In genomic region chr16:29204875-29205274, GRCm38 (mm10) we compare ENCODE assay signal across 18 mouse cellular contexts. TPM values are rescaled to one million over a fixed set of nuclear protein-coding genes. Genes with fewer than 3 reads are reported as not detected.
DNase-seq lines count a peak whose midpoint lies in the region; ATAC-seq lines count a peak whose summit lies in the region.
"Had no signal": no experiment of that assay in that cellular context is flagged by ENCODE, and none has a peak within 500 bp of the region (broad histone marks: within the 10 kb centered on the region; RNA-seq: fewer than 3 reads in every experiment).

No protein-coding gene starts in this region.

- H3K4me1 ChIP-seq in hindbrain, embryonic 14.5 days (replicated peaks; ENCODE audit: control insufficient read depth, insufficient read depth, low read length) = peaks cover 17% of the 10 kb centered on the region; the same call in 1 of the 2 replicates
- peaks cover 5% of the 10 kb centered on the region; the same call in 1 of the 2 replicates for H3K4me1 ChIP-seq in hindbrain, embryonic 12.5 days
- no peaks in the 10 kb centered on the region for H3K4me1 ChIP-seq in neural tube, embryonic 14.5 days (ENCODE audit: control insufficient read depth, insufficient read depth, low read length)
- H3K4me1 ChIP-seq: midbrain, embryonic 12.5 days had no signal

- H3K9me3 ChIP-seq in hindbrain, embryonic 14.5 days (ENCODE audit: control insufficient read depth, low read length) = no peaks in the 10 kb centered on the region
- no peaks in the 10 kb centered on the region for H3K9me3 ChIP-seq in hindbrain, embryonic 12.5 days (replicated peaks)
- no peaks in the 10 kb centered on the region for H3K9me3 ChIP-seq in neural tube, embryonic 14.5 days (ENCODE audit: control insufficient read depth, low read length)
- H3K9me3 ChIP-seq: intestine, embryonic 15.5 days; midbrain, embryonic 12.5 days had no signal

- no peaks in the 10 kb centered on the region for H3K36me3 ChIP-seq in hindbrain, embryonic 14.5 days (replicated peaks; ENCODE audit: control insufficient read depth, insufficient read depth)
- H3K36me3 ChIP-seq in hindbrain, embryonic 12.5 days = no peaks in the 10 kb centered on the region
- no peaks in the 10 kb centered on the region for H3K36me3 ChIP-seq in neural tube, embryonic 14.5 days (ENCODE audit: control insufficient read depth, insufficient read depth, low read length)
- H3K36me3 ChIP-seq: G1E; intestine, embryonic 15.5 days; midbrain, embryonic 12.5 days had no signal

- H3K4me2 ChIP-seq in hindbrain, embryonic 14.5 days (replicated peaks) = no peak overlapping the region
- H3K4me2 ChIP-seq in hindbrain, embryonic 12.5 days (replicated peaks) = no peak overlapping the region
- H3K4me2 ChIP-seq in neural tube, embryonic 14.5 days (ENCODE audit: low read depth, low read length) = no peak overlapping the region
- H3K4me2 ChIP-seq: intestine, embryonic 15.5 days; midbrain, embryonic 12.5 days had no signal

- DNase-seq in hindbrain, embryonic 14.5 days (ENCODE audit: low spot score) = peak; percentile 55
- DNase-seq in neural tube, embryonic 10.5 days (ENCODE audit: extremely low spot score, low spot score) = no peak
- DNase-seq in left cerebral cortex, postnatal 36 days (ENCODE audit: low spot score in 2 of 2) = peak; percentile 40 to 41
- DNase-seq in right cerebral cortex, postnatal 4 days = peak; percentile 56
- no peak for DNase-seq in gastrocnemius, postnatal 25 days
- no peak for DNase-seq in cerebellum, adult 11-12 months
- DNase-seq: cerebellum, postnatal 25 days had no signal

- H3K27ac ChIP-seq in hindbrain, embryonic 14.5 days = peak overlapping the region; percentile 14; the same call in 1 of the 2 replicates
- no peak overlapping the region for H3K27ac ChIP-seq in hindbrain, embryonic 12.5 days
- H3K27ac ChIP-seq in neural tube, embryonic 14.5 days (ENCODE audit: low read depth, low read length) = no peak overlapping the region
- H3K27ac ChIP-seq: intestine, embryonic 15.5 days; midbrain, embryonic 12.5 days; stomach, postnatal 0 days had no signal

- intact Hi-C loops in left cerebral cortex, postnatal 36 days (cut with DNase I) = no loop called here

- 60% methylated on average over 7 of the region's 7 CpGs for whole genome bisulfite sequencing in hindbrain, embryonic 14.5 days
- WGBS in hindbrain, embryonic 12.5 days = 80% methylated on average over 7 of the region's 7 CpGs
- WGBS in neural tube, embryonic 14.5 days = 49% methylated on average over 7 of the region's 7 CpGs

- no peaks in the 10 kb centered on the region for H3K27me3 ChIP-seq in hindbrain, embryonic 14.5 days (ENCODE audit: control insufficient read depth, insufficient read depth, low read length)
- H3K27me3 ChIP-seq in hindbrain, embryonic 12.5 days = peaks cover 11% of the 10 kb centered on the region
- no peaks in the 10 kb centered on the region for H3K27me3 ChIP-seq in neural tube, embryonic 14.5 days (ENCODE audit: control insufficient read depth, insufficient read depth, low read length)

- peak; percentile 60; the same call in 1 of the 2 replicates for ATAC-seq in hindbrain, embryonic 14.5 days (ENCODE audit: low FRiP score)
- no peak for ATAC-seq in hindbrain, embryonic 12.5 days (ENCODE audit: low FRiP score)
- peak; percentile 72; the same call in 1 of the 2 replicates for ATAC-seq in neural tube, embryonic 14.5 days (ENCODE audit: low read depth)
- ATAC-seq: intestine, embryonic 15.5 days; lung, postnatal 0 days had no signal

- no peak overlapping the region for H3K9ac ChIP-seq in hindbrain, embryonic 14.5 days
- no peak overlapping the region for H3K9ac ChIP-seq in hindbrain, embryonic 12.5 days
- H3K9ac ChIP-seq in neural tube, embryonic 14.5 days (replicated peaks; ENCODE audit: low read depth, low read length) = no peak overlapping the region
- H3K9ac ChIP-seq: intestine, embryonic 15.5 days; midbrain, embryonic 12.5 days had no signal

- no peak overlapping the region for H3K4me3 ChIP-seq in hindbrain, embryonic 14.5 days (replicated peaks; ENCODE audit: low read length)
- H3K4me3 ChIP-seq in hindbrain, embryonic 12.5 days = no peak overlapping the region
- H3K4me3 ChIP-seq in neural tube, embryonic 14.5 days (ENCODE audit: low read depth, low read length) = no peak overlapping the region
- H3K4me3 ChIP-seq: intestine, embryonic 15.5 days; midbrain, embryonic 12.5 days had no signal

RNA-seq across cellular contexts. Expression of gene Hrasls, which starts 4.6 kb away (rescaled TPM):
- polyA plus RNA-seq in hindbrain, embryonic 14.5 days (2014; fragmentation: Nextera tagmentation; extraction: Ambion mirVana) = 5.5 and 5.6 TPM in 2 replicates
- polyA plus RNA-seq in hindbrain, embryonic 12.5 days (2016; fragmentation: Nextera tagmentation; extraction: Ambion mirVana) = 2.2 and 2.5 TPM in 2 replicates
- polyA plus RNA-seq in neural tube, embryonic 14.5 days (2014; fragmentation: Nextera tagmentation; extraction: Ambion mirVana) = 3.4 and 4.3 TPM in 2 replicates
- 10 to 100 TPM; 29.3 to 32.5 TPM for total RNA-seq in left cerebral cortex, postnatal 36 days (2021)
- total RNA-seq in gastrocnemius, postnatal 25 days (2021) = 10 to 100 TPM; 42.6 to 61.7 TPM
- total RNA-seq: granulocyte monocyte progenitor cell, adult 5-6 weeks; neutrophil, adult 5-6 weeks had no signal
- polyA plus RNA-seq: G1E; liver, adult 2 months; small intestine, adult 2 months had no signal

Comparison
In these comparisons a context has a peak if more than half of its experiments do, and no peak if none do; other contexts are left out.
1. DNase-seq: peak in hindbrain, embryonic 14.5 days (single experiment), left cerebral cortex, postnatal 36 days (2 of 2) and right cerebral cortex, postnatal 4 days (single experiment); none in neural tube, embryonic 10.5 days (single experiment), gastrocnemius, postnatal 25 days (single experiment) and cerebellum, adult 11-12 months (single experiment).